Mouse (Mus musculus) heart, adult 2 months (tissue): ENCODE measurements around the gene Top2a. TPM values are rescaled to one million over a fixed set of nuclear protein-coding genes. Genes with fewer than 3 reads are reported as not detected.

Experiments used
- DNase-seq, 2 experiments: peaks; one replicate each; pipeline ENCODE4 v3.0.0; 2021
- H3K27ac ChIP-seq: fragments of 200-600 bp; 2 replicates; pipeline ENCODE4 v1.8.1; 2022
- H3K27me3 ChIP-seq: fragments of 200-500 bp; 2 replicates; pipeline ENCODE4 v1.6.1; 2012; ENCODE audit warnings: mild to moderate bottlenecking, low read length, inconsistent platforms, mixed read lengths; ENCODE audit not compliant: control insufficient read depth, insufficient read depth
- H3K36me3 ChIP-seq: fragments of 200-500 bp; 2 replicates; pipeline ENCODE4 v1.6.1; 2012; ENCODE audit warnings: low read length, inconsistent platforms; ENCODE audit not compliant: control insufficient read depth, insufficient read depth
- H3K4me1 ChIP-seq: fragments of 200-500 bp; 2 replicates; pipeline ENCODE4 v1.6.1; 2011; ENCODE audit warnings: low read length; ENCODE audit not compliant: control insufficient read depth, insufficient read depth
- H3K4me3 ChIP-seq: fragments of 200-600 bp; 2 replicates; pipeline ENCODE4 v1.8.1; 2022
- H3K79me2 ChIP-seq: fragments of 200-500 bp; replicated peaks from 2 replicates; pipeline ENCODE4 v1.6.1; 2012; ENCODE audit warnings: mild to moderate bottlenecking, inconsistent platforms, low read length, moderate library complexity, mixed read lengths; ENCODE audit not compliant: control insufficient read depth, insufficient read depth
- H3K9ac ChIP-seq: fragments of 200-500 bp; 2 replicates; pipeline ENCODE4 v1.6.1; 2012; ENCODE audit warnings: low read depth, mild to moderate bottlenecking, control low read depth, inconsistent platforms, low read length, mixed read lengths
- CTCF ChIP-seq: fragments of 200-600 bp; IDR thresholded peaks from 2 replicates; pipeline ENCODE4 v1.8.1; 2022; ENCODE audit warnings: antibody characterized with exemption, mild to moderate bottlenecking, moderate library complexity
- EP300 ChIP-seq: fragments of 200-500 bp; IDR thresholded peaks from 2 replicates; pipeline ENCODE4 v1.6.1; 2011; ENCODE audit warnings: low read depth, low read length, control low read depth; ENCODE audit not compliant: insufficient read depth
- POLR2A ChIP-seq: fragments of 200-500 bp; IDR thresholded peaks from 2 replicates; pipeline ENCODE4 v1.6.1; 2011; ENCODE audit warnings: mild to moderate bottlenecking, low read depth, low read length, control low read depth; ENCODE audit not compliant: insufficient read depth
- WGBS: fragments of 180-500 bp; shearing (Covaris S2); methylation state at CpG from one replicate; pipeline ENCODE4 v1.1.7; 2018; 5-methylcytosine and 5-hydroxymethylcytosine counted together
- intact Hi-C: fragments of 180-260 bp; cut with DNase I; formaldehyde crosslinking; loops from one replicate; pipeline ENCODE4 v1.15.1; 2025
- polyA plus RNA-seq: library from polyadenylated mRNA; depleted of rRNA; stranded (reverse); fragments of >200 nt; gene quantifications from 2 replicates; pipeline ENCODE4 v1.2.3, GENCODE M21; 2012
- total RNA-seq, 2 experiments: library from RNA; stranded (reverse); gene quantifications; 2 replicates each; pipeline ENCODE4 v1.2.3; 2021

Top2a gene
- total and polyA plus RNA-seq, 3 experiments = 0.27 to 2.3 (median 1.4) TPM

DNA sequence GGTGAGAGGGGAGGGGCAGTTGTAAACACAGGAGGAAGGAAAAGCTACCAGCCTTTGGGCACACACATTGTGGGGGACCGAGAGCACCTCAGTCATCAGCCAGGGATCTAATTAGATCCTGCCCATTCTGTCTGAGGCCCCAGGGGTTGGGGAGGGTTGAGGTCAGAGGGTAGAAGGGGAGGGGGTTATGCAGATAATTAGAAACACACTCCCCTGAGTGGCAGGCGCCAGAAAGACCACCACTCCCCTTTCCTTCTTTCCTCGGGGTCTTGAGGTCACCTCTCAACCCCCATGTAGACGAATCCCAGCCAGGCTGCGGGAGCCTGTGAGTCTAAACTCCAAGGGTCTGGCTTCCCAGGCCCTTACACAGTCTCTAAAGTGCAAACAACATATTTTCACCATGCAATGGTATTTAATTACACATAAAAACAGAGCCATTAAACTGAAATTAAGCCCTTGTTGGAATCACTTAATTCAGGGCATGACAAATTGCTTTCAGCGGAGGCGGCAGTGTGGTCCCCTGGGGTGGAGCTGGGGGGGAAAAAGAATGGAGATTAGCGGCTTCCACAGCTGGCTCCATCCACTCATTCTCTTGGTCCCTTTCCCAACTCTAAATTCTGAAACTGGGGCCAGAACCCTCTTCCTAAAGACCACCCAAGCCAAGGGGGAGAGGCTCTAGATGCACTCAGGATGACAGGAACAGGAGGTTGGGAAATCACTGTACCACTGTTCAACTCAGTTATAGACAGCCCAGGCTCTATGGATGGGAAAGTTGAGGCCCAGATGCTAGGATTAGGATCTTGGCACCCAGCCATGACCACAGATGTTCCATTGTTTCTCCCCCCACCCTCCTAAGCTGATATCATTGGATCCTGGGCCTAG lies 31.8 kb upstream of the Top2a start:
- TF ChIP-seq POLR2A (no peak), EP300 (no peak), CTCF (no peak)
- Histone ChIP-seq H3K79me2 (no peaks in the 10 kb centered on the region), H3K4me1 (no peaks in the 10 kb centered on the region; the same call in 1 of the 2 replicates), H3K27me3 (no peaks in the 10 kb centered on the region), H3K4me3 (no peak overlapping the region), H3K36me3 (no peaks in the 10 kb centered on the region), H3K27ac (peak overlapping the region; percentile 36; the same call in 1 of the 2 replicates), H3K9ac (no peak overlapping the region)
- 48% methylated on average over 8 of the region's 8 CpGs for WGBS
- peak; percentile 47 to 65 for DNase-seq
- intact Hi-C loops = no loop called here

DNA sequence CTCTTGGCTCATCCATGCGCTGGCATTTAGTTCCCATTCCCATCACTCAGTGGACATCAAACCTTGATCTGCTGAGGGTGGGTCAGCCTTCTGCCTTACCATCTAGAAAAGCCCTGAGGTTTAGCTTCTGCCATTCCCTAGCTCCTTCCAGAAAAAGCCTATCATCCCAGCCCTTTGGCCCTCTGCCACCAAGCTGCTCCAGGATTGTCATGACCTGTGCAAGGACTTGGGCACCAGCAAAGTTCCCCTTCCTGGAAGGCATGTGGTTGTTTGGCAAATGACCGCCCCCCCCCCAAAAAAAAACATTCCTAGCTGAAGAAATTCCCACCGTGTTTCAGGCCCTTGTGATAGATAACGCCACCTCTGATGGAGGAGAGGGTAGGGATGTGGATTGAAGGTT lies 31.2 kb upstream of the Top2a start:
- Histone ChIP-seq H3K9ac (no peak overlapping the region), H3K27me3 (no peaks in the 10 kb centered on the region), H3K79me2 (no peaks in the 10 kb centered on the region), H3K27ac (no peak overlapping the region; the same call in 1 of the 2 replicates), H3K36me3 (no peaks in the 10 kb centered on the region), H3K4me3 (no peak overlapping the region), H3K4me1 (no peaks in the 10 kb centered on the region; the same call in 1 of the 2 replicates)
- no peak for DNase-seq
- WGBS = 46% methylated on average over 4 of the region's 4 CpGs
- intact Hi-C loops = no loop called here
- TF ChIP-seq CTCF (no peak), EP300 (no peak), POLR2A (no peak)

DNA sequence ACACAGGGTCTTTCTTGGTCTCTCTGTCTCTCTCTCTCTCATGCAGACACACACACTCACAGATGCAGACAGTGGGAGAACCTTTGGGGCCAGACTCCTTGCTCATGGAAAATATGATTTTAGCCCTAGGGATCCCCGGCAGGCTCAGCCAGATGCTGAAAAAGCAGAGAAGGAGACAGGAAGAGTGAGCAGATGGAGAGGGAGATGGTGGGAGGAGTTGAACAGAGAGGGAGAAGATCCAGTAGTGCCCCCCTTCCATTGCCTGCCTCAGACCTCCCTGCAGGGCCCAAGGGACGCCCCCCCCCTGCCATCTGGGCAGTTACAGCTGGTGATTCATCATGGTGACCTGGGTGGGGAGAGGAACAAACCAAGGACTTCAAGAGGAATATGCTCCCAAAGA lies 23.7 kb upstream of the Top2a start:
- Histone ChIP-seq H3K36me3 (no peaks in the 10 kb centered on the region), H3K4me3 (no peak overlapping the region), H3K27me3 (no peaks in the 10 kb centered on the region), H3K27ac (peak overlapping the region; percentile 75), H3K9ac (no peak overlapping the region), H3K79me2 (no peaks in the 10 kb centered on the region), H3K4me1 (peaks cover 17% of the 10 kb centered on the region)
- TF ChIP-seq CTCF (no peak), POLR2A (no peak), EP300 (no peak)
- intact Hi-C loops = no loop called here
- WGBS = 55% methylated on average over 2 of the region's 2 CpGs
- DNase-seq = peak in 1 of 2 experiments; percentile 46

DNA sequence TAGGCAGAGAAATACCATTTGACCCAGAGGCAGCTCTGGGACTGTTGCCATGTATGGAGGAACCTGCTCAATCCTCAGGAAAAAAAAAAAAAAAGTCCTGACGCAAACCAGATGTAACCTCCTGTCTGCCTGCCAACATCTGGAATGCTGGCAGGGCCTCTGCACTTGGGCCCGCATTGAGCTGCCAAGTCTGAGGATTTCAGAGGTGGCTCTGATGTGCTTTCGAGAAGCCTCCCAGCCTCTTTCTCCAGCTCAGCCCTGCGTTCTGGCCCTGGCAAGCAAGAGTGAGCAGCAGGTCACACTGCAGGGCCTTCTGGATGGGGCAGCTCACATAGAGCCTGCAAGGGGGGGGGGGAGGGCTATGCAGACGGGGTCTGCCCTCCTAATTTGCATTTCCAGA lies 23.1 kb upstream of the Top2a start:
- H3K36me3 ChIP-seq = no peaks in the 10 kb centered on the region
- TF ChIP-seq POLR2A (no peak), EP300 (peak; percentile 82)
- peak; percentile 83 to 91 for DNase-seq
- no peaks in the 10 kb centered on the region for H3K27me3 ChIP-seq
- no peaks in the 10 kb centered on the region for H3K79me2 ChIP-seq
- intact Hi-C loops = no loop called here
- H3K9ac ChIP-seq = no peak overlapping the region
- no peak overlapping the region for H3K4me3 ChIP-seq
- WGBS = 9% methylated on average over 5 of the region's 5 CpGs
- peak overlapping the region; percentile 75 for H3K27ac ChIP-seq
- peaks cover 18% of the 10 kb centered on the region for H3K4me1 ChIP-seq

DNA sequence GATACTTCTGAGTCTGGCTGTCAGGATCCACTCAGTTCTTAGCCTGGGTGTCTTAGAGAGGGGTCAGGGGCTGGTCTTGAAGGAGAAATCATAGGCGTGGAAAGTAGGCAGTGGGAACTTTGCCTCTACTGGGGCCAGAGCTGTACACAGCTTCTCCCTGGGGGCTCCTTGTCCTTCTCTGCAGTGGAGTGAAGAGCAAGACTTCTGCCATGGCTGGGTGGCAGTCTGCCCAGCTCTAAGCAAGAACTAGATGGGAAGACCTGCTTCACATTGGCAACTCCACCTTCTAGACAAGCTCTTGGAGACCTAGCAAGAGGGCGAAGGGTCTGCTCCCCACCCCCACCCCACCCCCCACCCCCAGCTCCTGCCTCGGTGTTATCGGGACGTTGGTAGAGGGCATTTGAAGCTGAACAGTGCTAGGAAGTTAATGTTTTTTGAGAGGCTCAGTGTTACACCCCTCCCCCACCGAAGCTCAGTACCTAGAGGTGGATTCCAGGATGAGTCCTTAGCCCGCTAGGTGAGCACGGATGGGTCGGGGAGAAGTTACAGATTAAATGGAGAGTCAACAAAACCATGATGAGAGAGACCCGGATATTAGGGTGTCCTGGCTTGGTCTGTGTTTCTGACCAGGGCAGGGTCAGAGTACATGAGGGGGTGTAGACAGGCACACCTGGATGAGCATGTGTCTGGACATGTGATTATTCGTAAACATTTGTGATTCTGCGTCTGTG lies 21.3 kb upstream of the Top2a start:
- H3K79me2 ChIP-seq = no peaks in the 10 kb centered on the region
- intact Hi-C loops = no loop called here
- H3K9ac ChIP-seq = no peak overlapping the region
- H3K4me3 ChIP-seq = no peak overlapping the region
- TF ChIP-seq CTCF = no peak
- TF ChIP-seq POLR2A = no peak
- no peak for TF ChIP-seq EP300
- no peaks in the 10 kb centered on the region for H3K36me3 ChIP-seq
- 71% methylated on average over 12 of the region's 12 CpGs for WGBS
- peak overlapping the region; percentile 53 for H3K27ac ChIP-seq
- no peaks in the 10 kb centered on the region for H3K27me3 ChIP-seq
- DNase-seq = no peak
- H3K4me1 ChIP-seq = peaks cover 19% of the 10 kb centered on the region

DNA sequence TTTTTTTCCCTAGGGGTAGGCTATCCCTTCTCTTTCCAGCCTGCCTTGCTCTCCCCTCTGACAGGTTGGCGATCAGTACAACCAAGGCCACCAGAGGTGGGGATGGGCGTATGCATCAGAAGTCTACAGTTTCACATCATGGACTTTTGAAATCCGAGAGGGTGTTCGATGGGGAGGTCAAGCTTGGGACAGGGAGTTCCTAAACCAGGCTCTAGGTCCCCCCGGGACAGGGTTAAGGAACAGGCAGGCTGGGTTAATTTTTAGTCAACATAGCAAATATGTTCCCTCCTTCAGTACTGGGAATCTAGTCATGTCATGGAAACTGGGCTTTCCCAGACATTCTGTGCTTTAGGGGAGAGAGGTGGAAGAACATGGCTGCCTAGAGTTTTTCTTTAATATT lies 20.3 kb upstream of the Top2a start:
- Histone ChIP-seq H3K27me3 (no peaks in the 10 kb centered on the region), H3K79me2 (no peaks in the 10 kb centered on the region), H3K4me3 (no peak overlapping the region), H3K36me3 (no peaks in the 10 kb centered on the region), H3K9ac (no peak overlapping the region), H3K4me1 (peaks cover 20% of the 10 kb centered on the region), H3K27ac (peak overlapping the region; percentile 53)
- TF ChIP-seq POLR2A (no peak), EP300 (no peak), CTCF (no peak)
- WGBS = 72% methylated on average over 5 of the region's 5 CpGs
- intact Hi-C loops = loop anchor here (5.0 kb wide), 1 partner anchor 122 kb away; no protein-coding TSS in a partner anchor
- DNase-seq = no peak
